Mouse (Mus musculus) intestine, postnatal 0 days (tissue): ENCODE measurements around the gene Anp32a. TPM values are rescaled to one million over a fixed set of nuclear protein-coding genes. Genes with fewer than 3 reads are reported as not detected.

ENCODE experiments used
- ATAC-seq: fragments of 200-750 bp; cut with Nextera tagmentation; 2 replicates; pipeline ENCODE4 v1.8.0; 2017; ENCODE audit warnings: mild to moderate bottlenecking, moderate TSS enrichment, moderate library complexity
- H3K27ac ChIP-seq: fragments of 300-500 bp; sonication (generic); 2 replicates; pipeline ENCODE4 v1.5.1; 2014; ENCODE audit warnings: mild to moderate bottlenecking, low read depth, low read length, moderate library complexity
- H3K27me3 ChIP-seq: fragments of 300-500 bp; sonication (generic); replicated peaks from 2 replicates; pipeline ENCODE4 v1.6.1; 2014; ENCODE audit warnings: low read length, mixed read lengths; ENCODE audit not compliant: control insufficient read depth, insufficient read depth
- H3K36me3 ChIP-seq: fragments of 300-500 bp; sonication (generic); 2 replicates; pipeline ENCODE4 v1.6.1; 2014; ENCODE audit warnings: mild to moderate bottlenecking, moderate library complexity; ENCODE audit not compliant: control insufficient read depth, insufficient read depth
- H3K4me1 ChIP-seq: fragments of 300-500 bp; sonication (generic); replicated peaks from 2 replicates; pipeline ENCODE4 v1.6.1; 2014; ENCODE audit warnings: antibody characterized with exemption, low read length, mixed read lengths; ENCODE audit not compliant: control insufficient read depth, insufficient read depth
- H3K4me2 ChIP-seq: fragments of 300-500 bp; sonication (generic); replicated peaks from 2 replicates; pipeline ENCODE4 v1.6.1; 2014; ENCODE audit warnings: low read depth, mild to moderate bottlenecking, moderate library complexity
- H3K4me3 ChIP-seq: fragments of 300-500 bp; sonication (generic); 2 replicates; pipeline ENCODE4 v1.5.1; 2014; ENCODE audit warnings: low read depth, low read length
- H3K9ac ChIP-seq: fragments of 300-500 bp; sonication (generic); 2 replicates; pipeline ENCODE4 v1.6.1; 2014; ENCODE audit warnings: mild to moderate bottlenecking, low read depth, low read length
- H3K9me3 ChIP-seq: fragments of 300-500 bp; sonication (generic); 2 replicates; pipeline ENCODE4 v1.6.1; 2016; ENCODE audit warnings: mixed run types; ENCODE audit not compliant: control insufficient read depth
- CTCF ChIP-seq: sonication (generic); IDR thresholded peaks from 2 replicates; pipeline ENCODE4 v1.5.1; 2016; ENCODE audit warnings: low read depth, mild to moderate bottlenecking, control low read depth, antibody characterized with exemption, moderate library complexity
- WGBS: fragments of 180-500 bp; shearing (Covaris S2); extraction: QIAGEN DNeasy Blood & Tissue Kit; methylation state at CpG from one replicate; pipeline ENCODE4 v1.1.7; 2014; 5-methylcytosine and 5-hydroxymethylcytosine counted together
- polyA plus RNA-seq: library from polyadenylated mRNA; unstranded; fragments of >200 nt; fragmentation: Nextera tagmentation; extraction: Ambion mirVana; gene quantifications from 2 replicates; pipeline ENCODE4 v1.2.1, GENCODE M21; 2015

Anp32a gene
- polyA plus RNA-seq, 1 experiment from 2014 or later: 57.4 TPM

DNA sequence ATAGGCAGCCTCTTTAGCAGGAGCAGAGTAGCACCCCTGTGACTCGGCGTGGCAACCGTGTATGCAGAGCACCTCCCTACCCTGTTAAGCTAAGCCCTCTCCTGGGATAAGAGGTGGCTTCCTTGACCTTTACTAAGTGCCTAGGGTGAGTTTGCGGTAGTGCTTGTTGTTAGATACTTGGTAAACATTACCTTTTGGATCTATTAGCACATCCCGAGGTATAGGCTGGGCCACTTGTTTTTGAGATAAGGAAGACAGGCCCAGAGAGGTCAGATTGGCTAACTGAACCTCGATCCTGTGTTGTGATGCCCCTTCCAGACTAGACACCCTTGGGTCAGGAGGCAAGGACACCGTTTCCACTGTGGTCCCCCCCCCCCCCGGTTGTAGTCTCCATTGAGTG is 16.5 kb downstream of the Anp32a start:
- WGBS: 46% methylated on average over 8 of the region's 8 CpGs
- no peak for ATAC-seq

DNA sequence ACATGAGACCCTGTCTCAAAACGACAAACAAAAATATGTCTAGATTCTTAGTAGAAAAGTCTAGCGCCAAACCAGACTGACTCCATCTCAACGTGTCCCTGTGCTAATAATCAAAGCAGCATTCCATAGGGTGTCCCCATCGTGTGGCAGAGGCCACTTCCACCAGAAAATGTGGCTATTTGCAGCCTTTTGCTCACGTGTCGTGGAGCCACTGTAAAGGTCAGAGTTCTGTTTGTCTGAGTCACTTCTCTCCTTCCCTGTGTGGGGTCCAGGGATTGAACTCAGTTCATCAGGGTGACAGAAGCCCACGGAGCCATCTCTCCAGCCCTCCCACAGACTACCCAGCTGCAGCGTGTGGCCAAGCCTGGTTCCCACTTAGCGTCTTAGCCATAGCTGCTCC is 17.8 kb downstream of the Anp32a start:
- no peak for ATAC-seq
- H3K9ac ChIP-seq: no peak overlapping the region
- no peak overlapping the region for H3K4me3 ChIP-seq
- no peaks in the 10 kb centered on the region for H3K9me3 ChIP-seq
- H3K4me1 ChIP-seq: peaks cover 3% of the 10 kb centered on the region; the same call in 1 of the 2 replicates
- no peak overlapping the region for H3K27ac ChIP-seq
- H3K36me3 ChIP-seq: no peaks in the 10 kb centered on the region; the same call in 1 of the 2 replicates
- no peak overlapping the region for H3K4me2 ChIP-seq
- no peaks in the 10 kb centered on the region for H3K27me3 ChIP-seq
- 59% methylated on average over 9 of the region's 9 CpGs for WGBS
- no peak for TF ChIP-seq CTCF

More for the DNA sequence above, 16.5 kb downstream of the Anp32a start:
- no peaks in the 10 kb centered on the region for H3K9me3 ChIP-seq
- no peak for TF ChIP-seq CTCF
- no peak overlapping the region for H3K4me3 ChIP-seq
- H3K4me1 ChIP-seq: no peaks in the 10 kb centered on the region
- no peak overlapping the region for H3K4me2 ChIP-seq
- no peaks in the 10 kb centered on the region; the same call in 1 of the 2 replicates for H3K36me3 ChIP-seq
- no peaks in the 10 kb centered on the region for H3K27me3 ChIP-seq
- no peak overlapping the region for H3K27ac ChIP-seq
- H3K9ac ChIP-seq: no peak overlapping the region

DNA sequence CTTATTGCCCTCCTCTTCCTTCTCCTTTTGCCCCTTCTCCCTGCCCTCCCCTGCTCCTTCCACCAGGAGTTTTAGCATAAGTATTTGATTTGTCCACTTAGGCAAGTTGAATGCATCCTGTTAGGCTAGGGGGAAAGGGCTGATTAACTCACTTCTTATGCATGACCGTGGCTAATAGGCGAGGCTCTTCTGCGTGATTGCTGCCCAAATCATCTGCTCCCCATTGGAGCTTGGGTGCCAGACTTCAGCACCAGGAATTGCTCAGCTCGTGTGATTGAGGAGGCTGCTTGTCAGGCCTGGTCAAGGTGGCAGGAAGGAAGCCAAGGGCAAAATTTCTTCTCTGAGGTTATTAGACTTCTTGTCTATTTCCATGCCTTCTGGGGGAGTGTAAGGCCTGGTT is 19.8 kb downstream of the Anp32a start:
- no peak for ATAC-seq
- Histone ChIP-seq H3K27ac (no peak overlapping the region), H3K27me3 (no peaks in the 10 kb centered on the region), H3K9ac (no peak overlapping the region), H3K4me2 (no peak overlapping the region), H3K4me1 (peaks cover 3% of the 10 kb centered on the region; the same call in 1 of the 2 replicates), H3K9me3 (no peaks in the 10 kb centered on the region), H3K4me3 (no peak overlapping the region), H3K36me3 (no peaks in the 10 kb centered on the region; the same call in 1 of the 2 replicates)
- 43% methylated on average over 4 of the region's 4 CpGs for WGBS
- no peak for TF ChIP-seq CTCF

DNA sequence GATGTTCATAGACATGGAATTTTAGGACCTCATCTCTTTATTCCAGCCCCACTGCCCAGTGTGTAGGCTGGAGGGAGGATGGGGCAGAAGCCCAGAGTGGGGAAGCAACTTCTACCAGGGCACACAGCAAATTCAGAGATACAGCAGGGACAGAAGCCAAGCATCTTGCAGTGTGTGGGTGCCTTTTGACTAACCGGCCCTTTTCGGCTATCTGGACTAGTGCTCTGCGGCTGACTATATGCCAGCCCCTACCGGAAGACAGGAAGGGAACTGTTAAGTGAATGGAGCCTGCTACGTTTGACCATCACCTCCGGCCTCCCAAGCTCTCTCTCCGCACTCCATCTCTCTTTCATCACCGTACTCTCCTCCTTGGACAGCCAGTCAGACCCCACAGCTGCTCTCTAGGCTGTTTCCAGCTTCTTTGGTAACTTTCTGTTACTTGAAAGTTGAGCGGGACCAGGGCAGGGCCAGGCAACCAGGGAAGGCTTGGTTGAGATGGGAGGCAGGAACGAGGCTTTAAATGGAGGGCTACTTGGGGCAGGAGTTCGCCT is 21.8 kb downstream of the Anp32a start:
- Histone ChIP-seq H3K36me3 (no peaks in the 10 kb centered on the region; the same call in 1 of the 2 replicates), H3K27me3 (no peaks in the 10 kb centered on the region), H3K4me2 (peak overlapping the region; percentile 49; the same call in 1 of the 2 replicates), H3K4me1 (peaks cover 7% of the 10 kb centered on the region; the same call in 1 of the 2 replicates), H3K4me3 (peak overlapping the region; percentile 0; the same call in 1 of the 2 replicates), H3K9me3 (no peaks in the 10 kb centered on the region), H3K27ac (no peak overlapping the region), H3K9ac (no peak overlapping the region)
- TF ChIP-seq CTCF: no peak
- no peak for ATAC-seq
- 43% methylated on average over 11 of the region's 11 CpGs for WGBS

DNA sequence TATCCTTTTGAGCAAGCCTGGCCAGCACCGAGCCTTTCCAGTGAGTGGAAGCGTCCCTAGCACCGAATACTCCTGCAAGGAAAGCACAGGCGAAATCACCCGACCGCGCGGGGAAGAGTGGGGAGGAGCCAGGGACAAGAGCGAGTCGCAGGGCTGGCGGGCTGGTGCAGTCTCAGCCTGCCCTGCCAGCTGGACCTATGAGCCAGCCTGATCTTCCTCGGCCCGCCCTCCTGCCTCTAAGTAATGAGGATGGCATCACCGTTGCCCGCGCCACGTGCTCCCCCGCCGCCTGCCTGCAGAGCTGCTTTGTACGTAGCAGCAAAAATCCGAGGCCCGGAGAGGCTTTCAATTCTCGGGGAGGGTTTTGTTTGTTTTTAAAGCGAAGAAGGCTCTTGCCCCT is 22.5 kb downstream of the Anp32a start:
- no peaks in the 10 kb centered on the region for H3K9me3 ChIP-seq
- H3K4me2 ChIP-seq: peak overlapping the region; percentile 49
- peak; percentile 95 for ATAC-seq
- no peak overlapping the region for H3K27ac ChIP-seq
- peak overlapping the region; percentile 0; the same call in 1 of the 2 replicates for H3K4me3 ChIP-seq
- H3K27me3 ChIP-seq: no peaks in the 10 kb centered on the region
- no peak overlapping the region for H3K9ac ChIP-seq
- WGBS: 5% methylated on average over 24 of the region's 24 CpGs
- H3K36me3 ChIP-seq: no peaks in the 10 kb centered on the region; the same call in 1 of the 2 replicates
- peaks cover 11% of the 10 kb centered on the region; the same call in 1 of the 2 replicates for H3K4me1 ChIP-seq
- TF ChIP-seq CTCF: peak; percentile 40

DNA sequence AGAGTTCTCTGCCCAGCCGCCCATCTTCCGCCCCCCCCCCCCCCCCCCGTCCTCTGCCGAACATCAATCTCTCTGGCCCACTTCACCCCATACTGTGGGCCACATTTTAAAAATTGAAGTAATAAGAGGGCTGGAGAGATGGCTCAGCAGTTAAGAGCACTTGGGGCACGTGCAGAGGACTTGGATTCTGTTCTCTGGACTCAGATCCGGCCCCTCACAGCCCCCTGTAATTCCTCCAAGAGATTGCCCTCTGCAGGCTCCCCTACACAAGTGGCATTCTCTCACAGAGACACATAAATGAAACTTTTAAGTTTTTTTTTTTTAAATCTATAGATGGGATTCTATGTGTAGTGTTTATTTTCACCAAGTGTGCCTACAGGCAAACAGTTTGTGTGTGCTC is 23.1 kb downstream of the Anp32a start:
- no peaks in the 10 kb centered on the region for H3K9me3 ChIP-seq
- no peak overlapping the region for H3K27ac ChIP-seq
- H3K4me2 ChIP-seq: peak overlapping the region; percentile 49; the same call in 1 of the 2 replicates
- H3K36me3 ChIP-seq: no peaks in the 10 kb centered on the region
- no peak overlapping the region for H3K9ac ChIP-seq
- ATAC-seq: no peak
- no peak for TF ChIP-seq CTCF
- no peaks in the 10 kb centered on the region for H3K27me3 ChIP-seq
- peaks cover 14% of the 10 kb centered on the region; the same call in 1 of the 2 replicates for H3K4me1 ChIP-seq
- H3K4me3 ChIP-seq: no peak overlapping the region
- 31% methylated on average over 5 of the region's 6 CpGs for WGBS
